In the genomic region with DNA sequence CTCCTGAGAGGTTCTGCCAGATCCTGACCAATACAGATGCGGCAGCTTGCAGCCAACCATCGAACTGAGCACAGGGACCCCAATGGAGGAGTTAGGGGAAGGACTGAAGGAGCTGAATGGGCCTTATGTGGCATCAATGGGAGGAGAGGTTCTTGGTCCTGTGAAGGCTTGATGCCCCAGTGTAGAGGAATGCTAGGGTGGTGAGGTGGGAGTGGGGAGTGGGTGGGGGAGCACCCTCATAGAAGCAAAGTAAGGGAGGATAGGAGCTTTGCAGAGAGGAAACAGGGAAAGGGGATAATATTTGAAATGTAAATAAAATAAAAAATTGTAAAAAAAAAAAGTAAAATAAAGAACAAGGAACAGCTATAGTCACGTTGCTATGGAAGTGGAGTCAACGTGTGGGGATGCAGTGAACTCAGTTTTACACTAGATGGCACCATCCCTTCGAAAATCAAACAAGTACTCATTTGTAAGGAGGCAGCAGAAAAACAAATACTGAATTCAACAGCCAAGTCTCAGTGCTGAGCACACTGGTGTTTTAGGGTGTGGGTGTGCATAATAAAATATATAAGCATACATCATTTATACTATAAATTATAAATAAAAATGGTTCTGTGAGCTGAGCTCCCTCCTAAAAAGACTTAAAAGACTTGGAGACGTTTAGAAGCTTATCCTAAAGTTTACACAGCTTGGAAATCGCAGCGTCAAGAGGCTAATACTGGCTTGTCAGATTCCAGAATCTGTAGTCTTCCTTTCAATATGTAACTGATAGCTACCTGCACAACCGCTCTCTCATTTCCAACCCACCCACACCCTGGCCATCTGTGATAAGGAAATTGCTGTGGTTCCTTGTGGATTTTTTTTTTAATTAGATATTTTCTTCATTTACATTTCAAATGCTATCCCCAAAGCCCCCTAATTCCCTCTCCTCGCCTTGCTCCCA, we compare ENCODE assay signal across 9 mouse cellular contexts. TPM values are rescaled to one million over a fixed set of nuclear protein-coding genes. Genes with fewer than 3 reads are reported as not detected.
DNase-seq lines count a peak whose midpoint lies in the region; ATAC-seq and TF ChIP-seq lines count a peak whose summit lies in the region.
"Had no signal": no experiment of that assay in that cellular context is flagged by ENCODE, and none has a peak within 500 bp of the region (broad histone marks: within the 10 kb centered on the region; RNA-seq: fewer than 3 reads in every experiment).

No protein-coding gene starts in this region.

- TF ChIP-seq EP300 in stomach, postnatal 0 days (optimal IDR thresholded peaks at IDR 0.05) = no peak

- no peaks in the 10 kb centered on the region for H3K36me3 ChIP-seq in kidney, embryonic 15.5 days
- no peaks in the 10 kb centered on the region for H3K36me3 ChIP-seq in hindbrain, postnatal 0 days (ENCODE audit: insufficient read depth, low read length)
- H3K36me3 ChIP-seq in stomach, postnatal 0 days (ENCODE audit: control insufficient read depth, insufficient read depth, low read length) = no peaks in the 10 kb centered on the region

- H3K4me3 ChIP-seq in kidney, embryonic 15.5 days (replicated peaks) = no peak overlapping the region
- no peak overlapping the region for H3K4me3 ChIP-seq in hindbrain, postnatal 0 days (ENCODE audit: low read length)
- H3K4me3 ChIP-seq in stomach, postnatal 0 days (ENCODE audit: low read depth, low read length) = no peak overlapping the region
- H3K4me3 ChIP-seq: myocyte had no signal

- peak; percentile 13 for DNase-seq in kidney, adult 11 months
- peak; percentile 48 for DNase-seq in adrenal gland, postnatal 14 days
- peak; percentile 58 for DNase-seq in fibroblast of lung, adult 2 months (ENCODE audit: low read depth)
- DNase-seq in hindbrain, postnatal 0 days (ENCODE audit: low spot score) = peak; percentile 83
- peak; percentile 62 for DNase-seq in left cerebral cortex, adult 11 months (ENCODE audit: low spot score)
- peak; percentile 50 for DNase-seq in stomach, postnatal 0 days (ENCODE audit: low spot score)

- TF ChIP-seq CTCF in hindbrain, postnatal 0 days (IDR thresholded peaks at IDR 0.05; ENCODE audit: low read depth) = peak; percentile 86
- TF ChIP-seq CTCF in stomach, postnatal 0 days (IDR thresholded peaks at IDR 0.05; ENCODE audit: low read depth) = peak; percentile 90

- 51% methylated on average over 10 of the region's 10 CpGs for WGBS in kidney, embryonic 15.5 days
- WGBS in hindbrain, postnatal 0 days = 49% methylated on average over 10 of the region's 10 CpGs
- WGBS in stomach, postnatal 0 days = 36% methylated on average over 10 of the region's 10 CpGs

- H3K4me1 ChIP-seq in kidney, embryonic 15.5 days = no peaks in the 10 kb centered on the region
- no peaks in the 10 kb centered on the region for H3K4me1 ChIP-seq in hindbrain, postnatal 0 days (ENCODE audit: insufficient read depth, low read length)
- H3K4me1 ChIP-seq in stomach, postnatal 0 days (replicated peaks; ENCODE audit: control insufficient read depth, insufficient read depth) = no peaks in the 10 kb centered on the region

- ATAC-seq in kidney, embryonic 15.5 days (replicated peaks; ENCODE audit: low FRiP score) = no peak
- peak; percentile 89 for ATAC-seq in hindbrain, postnatal 0 days
- peak; percentile 77 for ATAC-seq in megakaryocyte, adult 5-6 weeks (ENCODE audit: poor library complexity, severe bottlenecking)
- ATAC-seq in stomach, postnatal 0 days (ENCODE audit: low FRiP score, low TSS enrichment) = peak; percentile 53; the same call in 1 of the 2 replicates

- H3K4me2 ChIP-seq in kidney, embryonic 15.5 days = no peak overlapping the region
- H3K4me2 ChIP-seq in hindbrain, postnatal 0 days (ENCODE audit: low read depth, low read length) = no peak overlapping the region
- no peak overlapping the region for H3K4me2 ChIP-seq in stomach, postnatal 0 days (replicated peaks; ENCODE audit: low read depth)

- no peak overlapping the region for H3K9ac ChIP-seq in kidney, embryonic 15.5 days
- H3K9ac ChIP-seq in hindbrain, postnatal 0 days (replicated peaks; ENCODE audit: low read length) = no peak overlapping the region
- no peak overlapping the region for H3K9ac ChIP-seq in stomach, postnatal 0 days (ENCODE audit: low read length)

- H3K27me3 ChIP-seq in kidney, embryonic 15.5 days = no peaks in the 10 kb centered on the region
- H3K27me3 ChIP-seq in hindbrain, postnatal 0 days (ENCODE audit: insufficient read depth, low read length) = no peaks in the 10 kb centered on the region
- no peaks in the 10 kb centered on the region for H3K27me3 ChIP-seq in stomach, postnatal 0 days (ENCODE audit: control insufficient read depth, insufficient read depth, low read length)

- H3K27ac ChIP-seq in kidney, embryonic 15.5 days = no peak overlapping the region
- no peak overlapping the region for H3K27ac ChIP-seq in hindbrain, postnatal 0 days
- no peak overlapping the region for H3K27ac ChIP-seq in stomach, postnatal 0 days (replicated peaks)

- H3K9me3 ChIP-seq in kidney, embryonic 15.5 days (replicated peaks) = no peaks in the 10 kb centered on the region
- no peaks in the 10 kb centered on the region for H3K9me3 ChIP-seq in hindbrain, postnatal 0 days (ENCODE audit: low read length)
- no peaks in the 10 kb centered on the region for H3K9me3 ChIP-seq in stomach, postnatal 0 days (ENCODE audit: control insufficient read depth, low read length)

RNA-seq across cellular contexts. Expression of a gene that starts 24.2 kb away (rescaled TPM):
- polyA plus RNA-seq in kidney, embryonic 15.5 days (2015; fragmentation: Nextera tagmentation; extraction: Ambion mirVana) = not detected in 2 replicates
- not detected in 2 replicates for total RNA-seq in adrenal gland, postnatal 14 days (2021)
- not detected in 2 replicates for total RNA-seq in hindbrain, postnatal 0 days (2014; rRNA removed)
- not detected in 2 replicates for polyA plus RNA-seq in hindbrain, postnatal 0 days (2015; fragmentation: Nextera tagmentation; extraction: Ambion mirVana)
- 0.66 and 2.0 TPM in 2 replicates for total RNA-seq in megakaryocyte, adult 5-6 weeks (2015)
- total RNA-seq in megakaryocyte, adult 5-6 weeks (2017) = 2.0 and 3.8 TPM in 2 replicates
- polyA plus RNA-seq in stomach, postnatal 0 days (2015; fragmentation: Nextera tagmentation; extraction: Ambion mirVana) = not detected in 2 replicates
- polyA plus RNA-seq: myocyte had no signal

RNA-seq across cellular contexts. Expression of a gene that starts 54.2 kb away (rescaled TPM):
- 147 and 148 TPM in 2 replicates for polyA plus RNA-seq in kidney, embryonic 15.5 days (2015; fragmentation: Nextera tagmentation; extraction: Ambion mirVana)
- 67.6 and 73.2 TPM in 2 replicates for total RNA-seq in adrenal gland, postnatal 14 days (2021)
- 90.9 and 97.6 TPM in 2 replicates for total RNA-seq in hindbrain, postnatal 0 days (2014; rRNA removed)
- 152 and 155 TPM in 2 replicates for polyA plus RNA-seq in hindbrain, postnatal 0 days (2015; fragmentation: Nextera tagmentation; extraction: Ambion mirVana)
- total RNA-seq in megakaryocyte, adult 5-6 weeks (2015) = 128 and 136 TPM in 2 replicates
- 42.9 and 51.8 TPM in 2 replicates for total RNA-seq in megakaryocyte, adult 5-6 weeks (2017)
- polyA plus RNA-seq in stomach, postnatal 0 days (2015; fragmentation: Nextera tagmentation; extraction: Ambion mirVana) = 115 and 117 TPM in 2 replicates

Comparison
In these comparisons a context has a peak if more than half of its experiments do, and no peak if none do; other contexts are left out.
1. DNase-seq: peak in every context shown above with its lines; median percentile 83 in hindbrain, postnatal 0 days; 62 in left cerebral cortex, adult 11 months; 58 in fibroblast of lung, adult 2 months; 50 in stomach, postnatal 0 days; 48 in adrenal gland, postnatal 14 days; 13 in kidney, adult 11 months.